Mouse (Mus musculus): ENCODE measurements at regions not wholly inside any gene's neighbourhood (a gene's known extent, or its start where the extent isn't known, plus 50 kb on each side); places are given as distances from the start of the nearest gene placed in this dataset.

DNA sequence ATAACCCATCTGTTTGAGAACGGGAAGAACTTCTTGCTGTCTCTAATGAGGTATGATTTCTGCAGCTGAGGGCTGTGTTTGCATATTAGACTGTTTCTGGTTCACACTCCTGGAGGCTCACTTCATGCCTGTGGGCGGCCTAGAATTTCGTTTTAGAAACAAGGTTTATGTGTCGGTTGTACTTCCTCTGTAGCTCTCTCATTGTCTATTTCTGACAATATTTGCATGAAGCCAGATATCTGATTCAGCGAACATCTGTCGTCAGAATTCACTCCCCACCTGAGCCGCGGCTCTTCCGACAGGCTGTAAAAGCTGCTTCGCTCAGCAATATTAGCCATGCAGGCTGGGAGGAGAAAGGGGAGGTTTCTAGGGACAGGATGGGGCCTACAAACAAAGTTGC, 233.4 kb downstream of the Adra2a start:
- TF ChIP-seq POLR2A (IDR thresholded peaks at IDR 0.05; ENCODE audit: borderline replicate concordance, control insufficient read depth, low read depth, low read length) (no peak), CTCF (IDR thresholded peaks at IDR 0.05; ENCODE audit: control insufficient read depth, insufficient read depth, low read length) (no peak)
